Mouse (Mus musculus) right cerebral cortex, adult 18-20 months (tissue): ENCODE measurements at regions not wholly inside any gene's neighbourhood (a gene's known extent, or its start where the extent isn't known, plus 50 kb on each side); places are given as distances from the start of the nearest gene placed in this dataset.

Source experiments
- DNase-seq: peaks from one replicate; pipeline ENCODE4 v3.0.0; 2022; ENCODE audit warnings: mixed read lengths

DNA sequence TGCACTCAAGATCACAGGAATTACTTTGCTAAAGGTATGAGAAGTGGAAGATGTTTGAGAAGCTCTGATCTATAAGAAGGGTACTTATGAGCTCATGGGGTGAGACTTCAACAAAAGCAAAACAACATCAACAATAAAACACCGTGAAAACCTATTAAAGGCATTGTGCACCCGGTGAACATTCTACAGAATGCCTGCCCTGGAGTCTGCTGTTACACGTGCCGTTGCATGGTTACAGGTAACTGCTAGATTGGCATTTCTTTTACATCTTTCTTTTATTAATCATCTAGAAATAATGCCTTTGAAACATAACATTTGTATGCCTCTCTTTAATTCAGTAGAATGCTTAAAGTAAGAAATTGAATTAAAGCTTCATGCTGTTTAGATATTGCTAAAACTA lies 661.0 kb downstream of the Pcdh18 start:
- no peak for DNase-seq

DNA sequence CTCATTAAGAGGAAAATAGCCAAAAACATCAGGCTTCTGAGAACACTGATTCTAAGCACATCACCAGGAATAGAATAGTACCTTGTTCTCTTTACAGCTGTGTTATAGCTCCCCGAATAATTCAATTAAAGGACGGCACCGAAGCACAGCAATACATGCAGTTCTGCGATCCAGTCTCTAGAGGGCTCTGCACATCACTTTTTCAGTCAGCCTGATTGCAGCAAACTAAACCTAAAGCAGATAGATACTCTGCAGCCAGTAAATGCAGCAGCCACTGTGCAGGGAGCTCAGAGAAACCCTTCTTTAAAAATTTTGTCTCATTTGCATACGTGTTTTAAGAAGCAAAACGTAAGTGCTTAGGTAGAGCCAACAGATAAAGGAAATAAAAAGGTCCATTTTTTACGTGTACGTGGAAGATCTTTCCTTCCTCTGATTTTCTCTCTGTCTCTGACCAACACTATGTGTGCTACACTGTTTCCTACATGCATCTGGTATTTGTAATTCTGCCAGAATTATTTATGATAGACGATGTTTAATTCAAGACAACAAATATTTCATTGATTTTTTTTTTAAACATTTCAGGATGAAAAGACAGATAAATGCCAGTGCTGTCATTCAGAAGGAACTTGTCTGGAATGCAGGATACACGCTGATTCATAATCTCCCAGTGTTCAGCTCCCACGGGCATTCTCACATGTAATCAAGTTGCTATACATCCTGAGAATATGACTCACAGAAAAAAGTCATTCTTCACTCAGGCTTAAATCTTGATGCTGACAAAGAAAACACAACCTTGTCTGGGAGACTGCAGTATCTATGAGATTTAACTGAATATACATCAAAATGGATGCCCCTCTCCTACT lies 663.1 kb downstream of the Pcdh18 start:
- peak; percentile 67 for DNase-seq

DNA sequence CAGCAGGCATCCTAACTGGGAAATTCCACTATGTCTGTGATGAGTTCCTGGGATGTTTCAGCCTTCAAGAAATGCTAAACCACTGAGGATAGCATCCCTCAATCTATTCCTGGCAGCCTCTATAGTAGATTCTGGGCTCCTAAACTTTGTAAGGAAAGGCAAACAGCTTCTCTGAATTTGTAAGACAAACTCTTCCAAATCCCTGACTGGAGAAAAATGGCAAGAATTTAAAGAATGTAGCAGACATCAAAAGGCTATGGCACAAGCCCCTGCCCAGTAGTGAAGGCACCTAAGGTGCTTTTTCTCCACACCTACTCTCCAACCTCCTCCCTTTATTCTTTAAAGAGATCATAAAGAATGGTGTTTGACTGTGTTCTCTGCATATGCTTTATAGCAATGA lies 688.3 kb downstream of the Pcdh18 start:
- no peak for DNase-seq

GRCm38 (mm10) chr3:49062081-49062480 lies 695.0 kb downstream of the Pcdh18 start:
- no peak for DNase-seq

DNA sequence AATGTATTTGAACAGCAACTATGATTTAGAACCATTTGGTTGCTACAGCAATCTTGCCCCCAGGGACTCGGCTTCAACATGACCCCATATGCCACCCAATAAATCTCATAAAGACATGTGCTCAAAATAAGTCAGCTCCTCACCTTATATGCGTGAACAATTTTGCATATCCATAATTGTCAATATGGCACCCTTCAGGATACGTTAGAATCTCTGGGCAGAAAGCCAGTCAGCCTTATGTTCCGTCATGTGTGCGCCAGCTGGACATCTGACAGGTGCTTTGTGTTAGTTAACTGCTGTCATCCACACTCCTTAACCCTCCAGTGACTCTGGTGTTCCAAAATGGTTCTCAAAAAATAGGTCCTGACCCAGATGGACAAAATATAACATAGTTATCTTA lies 724.1 kb downstream of the Pcdh18 start:
- no peak for DNase-seq

DNA sequence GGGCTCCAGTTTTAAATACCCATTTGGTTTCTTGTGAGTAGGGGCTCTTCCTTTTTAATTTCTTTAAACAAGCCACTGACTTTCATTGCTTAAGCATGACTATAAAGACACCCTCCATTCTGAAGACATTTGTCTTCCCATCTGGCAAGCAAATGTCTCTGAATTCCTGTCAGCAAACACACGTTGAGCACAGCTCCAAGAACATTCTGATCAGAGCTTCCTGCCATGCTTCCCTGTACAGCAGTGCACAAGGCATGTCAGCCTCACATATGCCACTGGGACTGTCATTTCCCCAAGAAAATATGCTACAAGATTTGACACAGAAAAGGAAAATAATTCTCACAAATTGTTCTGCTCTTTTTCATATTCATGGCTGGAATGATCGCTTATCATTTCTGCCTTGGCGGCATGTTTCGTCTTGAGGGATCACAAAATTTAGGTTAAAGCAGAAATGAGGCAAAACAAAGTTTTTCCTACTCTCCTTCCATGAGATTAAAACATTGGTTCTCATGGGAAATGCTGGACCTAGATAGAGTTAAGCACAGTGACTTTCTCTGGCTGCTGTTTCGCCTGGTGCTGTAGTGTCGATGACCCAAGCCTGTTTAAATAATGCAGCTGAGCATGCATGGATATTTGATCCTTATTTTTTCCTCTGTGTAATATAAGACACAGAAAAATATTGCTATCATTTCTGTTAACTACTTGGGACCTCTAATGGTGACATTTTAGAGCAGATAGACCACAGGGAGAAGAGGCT lies 747.7 kb downstream of the Pcdh18 start:
- no peak for DNase-seq
